Mouse (Mus musculus): ENCODE data around the gene Lrrc4c. TPM values are rescaled to one million over a fixed set of nuclear protein-coding genes. Genes with fewer than 3 reads are reported as not detected.

Lrrc4c gene
- total and polyA plus RNA-seq, 2 experiments from 2014 or later: 0.08 to 0.66 TPM

GRCm38 (mm10) chr2:96547171-96547570 lies 229.2 kb downstream of the Lrrc4c start:
- Histone ChIP-seq H3K36me3 (replicated peaks; ENCODE audit: control insufficient read depth, insufficient read depth, low read length) (no peaks in the 10 kb centered on the region), H3K4me1 (ENCODE audit: control insufficient read depth, insufficient read depth) (no peaks in the 10 kb centered on the region), H3K27ac (ENCODE audit: low read depth) (no peak overlapping the region), H3K4me2 (ENCODE audit: low read depth, low read length) (no peak overlapping the region), H3K9ac (replicated peaks; ENCODE audit: low read depth, low read length) (no peak overlapping the region), H3K27me3 (ENCODE audit: control insufficient read depth, insufficient read depth, low read length) (no peaks in the 10 kb centered on the region), H3K4me3 (ENCODE audit: low read depth, low read length) (no peak overlapping the region), H3K9me3 (replicated peaks; ENCODE audit: control insufficient read depth, low read length) (no peaks in the 10 kb centered on the region)
- 83% methylated on average over 1 of the region's 1 CpGs for WGBS
- ATAC-seq (ENCODE audit: insufficient read depth, low read depth) (no peak), DNase-seq (ENCODE audit: low spot score) (no peak)
- TF ChIP-seq EP300 (IDR thresholded peaks at IDR 0.05; ENCODE audit: low read depth) (no peak), CTCF (IDR thresholded peaks at IDR 0.05; ENCODE audit: low read depth) (no peak)

- no peak for DNase-seq (ENCODE audit: low spot score)
- TF ChIP-seq EP300 (IDR thresholded peaks at IDR 0.05; ENCODE audit: low read depth): no peak
- TF ChIP-seq CTCF (IDR thresholded peaks at IDR 0.05; ENCODE audit: low read depth): no peak
- no peak overlapping the region for H3K27ac ChIP-seq (ENCODE audit: low read depth)
- H3K9me3 ChIP-seq (replicated peaks; ENCODE audit: control insufficient read depth, low read length): no peaks in the 10 kb centered on the region
- no peaks in the 10 kb centered on the region for H3K4me1 ChIP-seq (ENCODE audit: control insufficient read depth, insufficient read depth)
- 76% methylated on average over 2 of the region's 2 CpGs for WGBS
- no peak for ATAC-seq (ENCODE audit: insufficient read depth, low read depth)
- no peaks in the 10 kb centered on the region for H3K36me3 ChIP-seq (replicated peaks; ENCODE audit: control insufficient read depth, insufficient read depth, low read length)
- H3K4me2 ChIP-seq (ENCODE audit: low read depth, low read length): no peak overlapping the region
- H3K27me3 ChIP-seq (ENCODE audit: control insufficient read depth, insufficient read depth, low read length): no peaks in the 10 kb centered on the region
- H3K4me3 ChIP-seq (ENCODE audit: low read depth, low read length): no peak overlapping the region
- no peak overlapping the region for H3K9ac ChIP-seq (replicated peaks; ENCODE audit: low read depth, low read length)
Measured at GRCm38 (mm10) chr2:96573755-96574154, 255.8 kb downstream of the Lrrc4c start.

GRCm38 (mm10) chr2:96577701-96578100 lies 259.7 kb downstream of the Lrrc4c start:
- Histone ChIP-seq H3K36me3 (replicated peaks; ENCODE audit: control insufficient read depth, insufficient read depth, low read length) (no peaks in the 10 kb centered on the region), H3K27ac (ENCODE audit: low read depth) (no peak overlapping the region), H3K4me1 (ENCODE audit: control insufficient read depth, insufficient read depth) (peaks cover 7% of the 10 kb centered on the region), H3K27me3 (ENCODE audit: control insufficient read depth, insufficient read depth, low read length) (no peaks in the 10 kb centered on the region), H3K4me2 (ENCODE audit: low read depth, low read length) (no peak overlapping the region), H3K9ac (replicated peaks; ENCODE audit: low read depth, low read length) (no peak overlapping the region), H3K9me3 (replicated peaks; ENCODE audit: control insufficient read depth, low read length) (no peaks in the 10 kb centered on the region), H3K4me3 (ENCODE audit: low read depth, low read length) (no peak overlapping the region)
- ATAC-seq (ENCODE audit: insufficient read depth, low read depth) (no peak), DNase-seq (ENCODE audit: low spot score) (no peak)
- TF ChIP-seq CTCF (IDR thresholded peaks at IDR 0.05; ENCODE audit: low read depth): no peak
- no peak for TF ChIP-seq EP300 (IDR thresholded peaks at IDR 0.05; ENCODE audit: low read depth)
- 80% methylated on average over 8 of the region's 8 CpGs for WGBS

- no peaks in the 10 kb centered on the region for H3K27me3 ChIP-seq (ENCODE audit: control insufficient read depth, insufficient read depth, low read length)
- H3K4me3 ChIP-seq (ENCODE audit: low read depth, low read length): no peak overlapping the region
- DNase-seq (ENCODE audit: low spot score) (no peak), ATAC-seq (ENCODE audit: insufficient read depth, low read depth) (no peak)
- H3K9ac ChIP-seq (replicated peaks; ENCODE audit: low read depth, low read length): no peak overlapping the region
- peak overlapping the region; percentile 53 for H3K27ac ChIP-seq (ENCODE audit: low read depth)
- H3K9me3 ChIP-seq (replicated peaks; ENCODE audit: control insufficient read depth, low read length): no peaks in the 10 kb centered on the region
- WGBS: 46% methylated on average over 1 of the region's 1 CpGs
- TF ChIP-seq EP300 (IDR thresholded peaks at IDR 0.05; ENCODE audit: low read depth) (no peak), CTCF (IDR thresholded peaks at IDR 0.05; ENCODE audit: low read depth) (no peak)
- H3K4me2 ChIP-seq (ENCODE audit: low read depth, low read length): no peak overlapping the region
- H3K36me3 ChIP-seq (replicated peaks; ENCODE audit: control insufficient read depth, insufficient read depth, low read length): no peaks in the 10 kb centered on the region
- peaks cover 7% of the 10 kb centered on the region for H3K4me1 ChIP-seq (ENCODE audit: control insufficient read depth, insufficient read depth)
Measured at GRCm38 (mm10) chr2:96580136-96580733, 262.3 kb downstream of the Lrrc4c start.

- peak; percentile 53 for DNase-seq (ENCODE audit: low spot score)
- TF ChIP-seq EP300 (IDR thresholded peaks at IDR 0.05; ENCODE audit: low read depth) (no peak), CTCF (IDR thresholded peaks at IDR 0.05; ENCODE audit: low read depth) (peak; percentile 86)
- WGBS: 7% methylated on average over 4 of the region's 4 CpGs
Measured at GRCm38 (mm10) chr2:96585665-96586064, 267.7 kb downstream of the Lrrc4c start.

GRCm38 (mm10) chr2:96604801-96605200 lies 286.8 kb downstream of the Lrrc4c start:
- Histone ChIP-seq H3K36me3 (replicated peaks; ENCODE audit: control insufficient read depth, insufficient read depth, low read length) (no peaks in the 10 kb centered on the region), H3K27ac (ENCODE audit: low read depth) (no peak overlapping the region), H3K4me1 (ENCODE audit: control insufficient read depth, insufficient read depth) (no peaks in the 10 kb centered on the region), H3K27me3 (ENCODE audit: control insufficient read depth, insufficient read depth, low read length) (no peaks in the 10 kb centered on the region), H3K9me3 (replicated peaks; ENCODE audit: control insufficient read depth, low read length) (no peaks in the 10 kb centered on the region), H3K4me2 (ENCODE audit: low read depth, low read length) (no peak overlapping the region), H3K4me3 (ENCODE audit: low read depth, low read length) (no peak overlapping the region), H3K9ac (replicated peaks; ENCODE audit: low read depth, low read length) (no peak overlapping the region)
- DNase-seq (ENCODE audit: low spot score) (no peak), ATAC-seq (ENCODE audit: insufficient read depth, low read depth) (no peak)
- TF ChIP-seq EP300 (IDR thresholded peaks at IDR 0.05; ENCODE audit: low read depth) (no peak), CTCF (IDR thresholded peaks at IDR 0.05; ENCODE audit: low read depth) (no peak)
- WGBS: 80% methylated on average over 3 of the region's 3 CpGs

More at GRCm38 (mm10) chr2:96585665-96586064, 267.7 kb downstream of the Lrrc4c start:
- Histone ChIP-seq H3K4me1 (ENCODE audit: control insufficient read depth, insufficient read depth) (no peaks in the 10 kb centered on the region), H3K9ac (replicated peaks; ENCODE audit: low read depth, low read length) (no peak overlapping the region), H3K4me2 (ENCODE audit: low read depth, low read length) (no peak overlapping the region), H3K9me3 (replicated peaks; ENCODE audit: control insufficient read depth, low read length) (no peaks in the 10 kb centered on the region), H3K4me3 (ENCODE audit: low read depth, low read length) (no peak overlapping the region), H3K36me3 (replicated peaks; ENCODE audit: control insufficient read depth, insufficient read depth, low read length) (no peaks in the 10 kb centered on the region), H3K27ac (ENCODE audit: low read depth) (no peak overlapping the region), H3K27me3 (ENCODE audit: control insufficient read depth, insufficient read depth, low read length) (no peaks in the 10 kb centered on the region)
- ATAC-seq (ENCODE audit: insufficient read depth, low read depth): no peak
